Mouse (Mus musculus): ENCODE results near the gene Zdhhc14.

DNA sequence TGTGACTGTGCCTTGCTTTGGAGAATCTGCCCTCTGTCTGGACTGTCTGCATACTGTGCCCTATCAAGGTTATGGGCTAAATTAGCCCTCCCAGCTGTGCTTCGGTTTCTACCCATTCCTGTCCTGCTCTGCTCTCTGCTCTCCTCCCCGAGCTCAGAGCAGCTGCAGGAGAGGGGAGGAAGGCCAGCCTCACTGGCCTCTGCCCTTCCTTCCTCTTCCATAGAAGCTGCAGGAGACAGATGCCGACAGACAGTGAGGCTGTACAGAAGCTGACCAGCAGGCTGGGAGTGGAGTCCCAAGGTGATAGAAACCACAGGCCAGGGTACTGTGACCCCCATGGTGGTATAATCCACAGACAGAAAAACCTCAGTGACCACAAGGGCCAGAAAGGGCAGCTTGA is 104.1 kb downstream of the Zdhhc14 start:
- TF ChIP-seq CTCF (IDR thresholded peaks at IDR 0.05; ENCODE audit: extremely low read depth, insufficient read length, insufficient replicate concordance, low read depth, low read length) (no peak), POLR2A (IDR thresholded peaks at IDR 0.05; ENCODE audit: low read depth, low read length) (no peak)

All from small intestine, adult 2 months (tissue).